Mouse (Mus musculus): ENCODE data around the gene March2. TPM values are rescaled to one million over a fixed set of nuclear protein-coding genes. Genes with fewer than 3 reads are reported as not detected.
"Not testable (repeated sequence)": the region's sequence is repeated elsewhere in the genome, so short reads cannot be mapped to it uniquely, and the experiment has no call there.

March2 gene
- polyA plus RNA-seq, 1 experiment from 2014 or later, result 83.2 TPM

DNA sequence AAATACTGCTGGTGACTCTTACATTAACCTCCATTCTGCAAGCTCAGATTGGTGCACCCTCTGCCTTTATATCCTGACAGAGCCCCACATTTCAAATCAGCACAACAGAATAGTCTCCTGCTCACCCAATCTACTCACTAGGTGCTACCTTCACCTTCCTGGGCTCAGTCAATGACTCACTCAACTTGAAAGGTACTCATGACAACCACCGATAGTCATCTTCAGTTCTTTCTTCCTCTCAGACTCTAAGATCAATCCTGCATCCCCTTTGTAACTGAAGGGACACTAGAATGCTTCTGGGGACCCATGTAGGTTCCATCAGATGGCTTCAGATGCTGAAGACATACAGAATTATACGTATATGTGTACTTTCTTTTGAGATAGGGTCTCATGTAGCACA, 33.8 kb upstream of the March2 start:
- Histone ChIP-seq H3K9ac (ENCODE audit: low read depth, low read length) (no peak overlapping the region), H3K4me3 (ENCODE audit: low read depth, low read length) (no peak overlapping the region), H3K9me3 (replicated peaks; ENCODE audit: control insufficient read depth, low read length) (no peaks in the 10 kb centered on the region), H3K4me2 (no peak overlapping the region), H3K4me1 (ENCODE audit: control insufficient read depth, insufficient read depth, low read length) (peaks cover 13% of the 10 kb centered on the region), H3K27me3 (ENCODE audit: control insufficient read depth, insufficient read depth, low read length) (no peaks in the 10 kb centered on the region), H3K27ac (ENCODE audit: low read depth, low read length) (no peak overlapping the region), H3K36me3 (ENCODE audit: control insufficient read depth, insufficient read depth, low read length) (peaks cover 17% of the 10 kb centered on the region)
- ATAC-seq (replicated peaks; ENCODE audit: insufficient number of reproducible peaks, low FRiP score, low TSS enrichment), result no peak
- WGBS (ENCODE audit: insufficient replicate concordance), result 93% methylated on average over 2 of the region's 2 CpGs

DNA sequence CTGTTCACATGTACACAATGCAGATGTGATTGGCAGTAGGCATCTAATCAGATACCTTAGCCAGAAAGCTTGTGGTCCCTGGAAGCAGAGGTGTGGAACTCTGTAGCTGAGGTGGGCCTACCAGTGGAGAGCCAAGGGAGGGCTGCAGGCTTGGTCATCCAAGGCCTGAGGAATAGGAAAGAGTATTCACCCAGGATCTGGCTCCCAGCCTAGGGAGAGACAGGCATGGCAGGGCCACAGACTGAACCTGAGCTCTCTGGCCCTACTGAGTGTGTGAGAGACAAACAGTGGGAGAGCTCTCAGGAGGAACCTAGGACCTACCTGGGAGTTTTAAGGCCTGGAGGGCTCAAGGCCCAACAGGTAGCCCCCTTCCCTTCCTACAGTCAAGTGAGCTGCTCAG, 32.7 kb upstream of the March2 start:
- peaks cover 17% of the 10 kb centered on the region for H3K36me3 ChIP-seq (ENCODE audit: control insufficient read depth, insufficient read depth, low read length)
- no peak for ATAC-seq (replicated peaks; ENCODE audit: insufficient number of reproducible peaks, low FRiP score, low TSS enrichment)
- no peak overlapping the region for H3K4me3 ChIP-seq (ENCODE audit: low read depth, low read length)
- no peak overlapping the region for H3K4me2 ChIP-seq
- no peak overlapping the region for H3K27ac ChIP-seq (ENCODE audit: low read depth, low read length)
- no peaks in the 10 kb centered on the region for H3K27me3 ChIP-seq (ENCODE audit: control insufficient read depth, insufficient read depth, low read length)
- peaks cover 3% of the 10 kb centered on the region; the same call in 1 of the 2 replicates for H3K4me1 ChIP-seq (ENCODE audit: control insufficient read depth, insufficient read depth, low read length)
- H3K9ac ChIP-seq (ENCODE audit: low read depth, low read length), result no peak overlapping the region
- H3K9me3 ChIP-seq (replicated peaks; ENCODE audit: control insufficient read depth, low read length), result no peaks in the 10 kb centered on the region

DNA sequence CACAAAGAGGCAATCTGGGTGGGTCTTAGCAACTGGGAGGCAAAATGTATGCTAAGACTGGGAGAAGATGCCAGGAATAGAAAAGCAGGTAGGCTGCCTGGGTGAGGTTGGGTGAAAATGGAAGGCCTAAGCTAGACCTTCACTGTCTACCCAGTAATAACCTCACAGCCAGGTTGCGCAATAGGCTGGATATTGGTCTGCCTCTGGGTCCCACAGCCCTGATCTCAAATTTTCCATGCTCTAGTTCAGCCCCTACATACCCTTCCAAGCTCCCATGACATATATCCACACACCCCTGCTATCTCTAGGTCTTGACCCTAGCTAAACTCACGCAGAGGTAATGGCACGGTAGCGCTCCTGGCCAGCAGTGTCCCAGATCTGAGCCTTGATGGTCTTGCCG, 31.0 kb upstream of the March2 start:
- H3K27me3 ChIP-seq (ENCODE audit: control insufficient read depth, insufficient read depth, low read length), result no peaks in the 10 kb centered on the region
- H3K4me2 ChIP-seq, result no peak overlapping the region
- 96% methylated on average over 5 of the region's 5 CpGs for WGBS (ENCODE audit: insufficient replicate concordance)
- H3K9me3 ChIP-seq (replicated peaks; ENCODE audit: control insufficient read depth, low read length), result no peaks in the 10 kb centered on the region
- H3K27ac ChIP-seq (ENCODE audit: low read depth, low read length), result no peak overlapping the region
- ATAC-seq (replicated peaks; ENCODE audit: insufficient number of reproducible peaks, low FRiP score, low TSS enrichment), result no peak
- H3K4me1 ChIP-seq (ENCODE audit: control insufficient read depth, insufficient read depth, low read length), result peaks cover 4% of the 10 kb centered on the region
- H3K4me3 ChIP-seq (ENCODE audit: low read depth, low read length), result no peak overlapping the region
- peaks cover 21% of the 10 kb centered on the region for H3K36me3 ChIP-seq (ENCODE audit: control insufficient read depth, insufficient read depth, low read length)
- H3K9ac ChIP-seq (ENCODE audit: low read depth, low read length), result no peak overlapping the region

DNA sequence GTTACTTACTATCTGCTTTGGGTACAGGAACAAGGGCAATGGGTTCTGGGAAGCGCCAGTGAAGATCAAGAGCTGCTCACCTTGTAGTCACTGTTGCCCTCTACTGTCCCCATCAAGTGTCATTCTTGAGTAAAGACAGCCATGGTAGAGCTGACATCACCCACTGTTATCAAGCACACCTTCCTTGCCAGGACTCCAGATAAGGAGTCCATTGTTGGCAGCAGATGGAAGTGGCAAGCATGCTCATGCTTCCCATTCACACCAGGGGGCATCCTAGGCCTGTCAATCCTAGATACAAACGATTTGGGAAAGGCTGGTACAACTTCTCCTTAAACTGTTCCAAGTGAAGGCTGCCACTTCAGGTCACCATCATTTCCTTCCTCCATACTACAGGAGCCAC, 27.5 kb upstream of the March2 start:
- H3K36me3 ChIP-seq (ENCODE audit: control insufficient read depth, insufficient read depth, low read length), result peaks cover 21% of the 10 kb centered on the region
- WGBS (ENCODE audit: insufficient replicate concordance), result 60% methylated on average over 2 of the region's 2 CpGs
- H3K9me3 ChIP-seq (replicated peaks; ENCODE audit: control insufficient read depth, low read length), result 0 out of 2 replicates have a peak, but pooled peaks cover 3% of the 10 kb centered on the region
- H3K4me3 ChIP-seq (ENCODE audit: low read depth, low read length), result no peak overlapping the region
- H3K4me2 ChIP-seq, result no peak overlapping the region
- no peak for ATAC-seq (replicated peaks; ENCODE audit: insufficient number of reproducible peaks, low FRiP score, low TSS enrichment)
- no peak overlapping the region for H3K27ac ChIP-seq (ENCODE audit: low read depth, low read length)
- H3K27me3 ChIP-seq (ENCODE audit: control insufficient read depth, insufficient read depth, low read length), result no peaks in the 10 kb centered on the region
- H3K4me1 ChIP-seq (ENCODE audit: control insufficient read depth, insufficient read depth, low read length), result peaks cover 4% of the 10 kb centered on the region; the same call in 1 of the 2 replicates
- no peak overlapping the region for H3K9ac ChIP-seq (ENCODE audit: low read depth, low read length)

DNA sequence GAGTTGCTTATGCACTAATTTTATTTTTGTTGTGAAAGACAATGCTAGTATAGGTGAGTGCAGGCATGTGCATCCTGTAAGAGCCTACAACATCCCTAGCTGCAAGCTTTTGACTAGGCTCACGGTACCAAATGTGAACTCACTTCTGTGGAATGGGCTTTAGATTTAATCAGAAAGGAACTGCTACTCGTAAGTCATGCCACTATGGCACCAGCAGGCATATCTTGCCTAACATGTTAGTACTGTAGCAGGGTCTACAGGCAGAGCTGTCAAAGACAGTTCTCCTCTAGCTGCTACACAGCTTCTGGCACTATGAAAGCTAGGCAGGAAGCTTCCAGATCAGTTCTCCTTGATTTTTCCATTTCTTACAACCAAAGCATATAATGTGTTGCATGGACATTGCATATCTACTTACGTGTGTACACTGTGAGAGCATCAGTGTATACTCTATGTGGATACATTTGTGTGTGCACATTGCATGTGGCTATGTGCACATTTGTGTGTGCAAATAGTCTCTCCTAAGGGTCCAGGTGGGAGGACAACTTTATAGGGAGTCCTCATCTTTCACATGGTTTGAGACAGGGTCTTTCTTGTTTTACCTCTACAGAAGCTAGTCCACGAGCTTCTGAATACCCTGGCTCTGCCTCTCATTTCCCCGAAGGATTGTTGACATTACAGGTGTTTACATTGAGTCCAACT, 26.4 kb upstream of the March2 start:
- Histone ChIP-seq H3K4me2 (no peak overlapping the region), H3K36me3 (ENCODE audit: control insufficient read depth, insufficient read depth, low read length) (peaks cover 21% of the 10 kb centered on the region), H3K4me1 (ENCODE audit: control insufficient read depth, insufficient read depth, low read length) (peaks cover 4% of the 10 kb centered on the region; the same call in 1 of the 2 replicates), H3K9me3 (replicated peaks; ENCODE audit: control insufficient read depth, low read length) (0 out of 2 replicates have a peak, but pooled peaks cover 6% of the 10 kb centered on the region), H3K9ac (ENCODE audit: low read depth, low read length) (no peak overlapping the region), H3K27me3 (ENCODE audit: control insufficient read depth, insufficient read depth, low read length) (no peaks in the 10 kb centered on the region), H3K4me3 (ENCODE audit: low read depth, low read length) (no peak overlapping the region), H3K27ac (ENCODE audit: low read depth, low read length) (no peak overlapping the region)
- no peak for ATAC-seq (replicated peaks; ENCODE audit: insufficient number of reproducible peaks, low FRiP score, low TSS enrichment)
- WGBS (ENCODE audit: insufficient replicate concordance), result 84% methylated on average over 5 of the region's 5 CpGs

DNA sequence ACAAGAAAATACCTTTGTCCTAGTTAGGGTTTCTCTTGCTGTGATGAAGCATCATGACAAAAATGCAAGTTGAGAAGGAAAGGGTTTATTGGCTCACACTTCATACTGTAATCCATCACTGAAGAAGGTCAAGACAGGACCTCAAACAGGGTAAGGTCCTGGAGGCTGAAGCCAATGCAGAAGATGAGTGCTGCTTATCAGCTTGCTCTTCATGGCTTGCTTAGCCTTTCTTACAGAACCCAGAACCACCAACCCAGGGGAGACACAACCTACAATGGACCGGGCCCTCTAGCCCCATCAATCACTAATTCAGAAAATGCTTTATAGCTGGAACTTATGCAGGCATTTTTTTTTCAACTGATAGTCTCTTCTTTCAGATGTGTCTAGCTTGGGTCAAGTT, 23.9 kb upstream of the March2 start:
- no peaks in the 10 kb centered on the region for H3K27me3 ChIP-seq (ENCODE audit: control insufficient read depth, insufficient read depth, low read length)
- peaks cover 4% of the 10 kb centered on the region; the same call in 1 of the 2 replicates for H3K4me1 ChIP-seq (ENCODE audit: control insufficient read depth, insufficient read depth, low read length)
- ATAC-seq (replicated peaks; ENCODE audit: insufficient number of reproducible peaks, low FRiP score, low TSS enrichment), result no peak
- H3K4me2 ChIP-seq, result no peak overlapping the region
- H3K27ac ChIP-seq (ENCODE audit: low read depth, low read length), result no peak overlapping the region
- whole genome bisulfite sequencing (ENCODE audit: insufficient replicate concordance), result 95% methylated on average over 1 of the region's 1 CpGs
- 0 out of 2 replicates have a peak, but pooled peaks cover 6% of the 10 kb centered on the region for H3K9me3 ChIP-seq (replicated peaks; ENCODE audit: control insufficient read depth, low read length)
- H3K36me3 ChIP-seq (ENCODE audit: control insufficient read depth, insufficient read depth, low read length), result 0 out of 2 replicates have a peak, but pooled peaks cover 5% of the 10 kb centered on the region
- no peak overlapping the region for H3K9ac ChIP-seq (ENCODE audit: low read depth, low read length)
- no peak overlapping the region for H3K4me3 ChIP-seq (ENCODE audit: low read depth, low read length)

DNA sequence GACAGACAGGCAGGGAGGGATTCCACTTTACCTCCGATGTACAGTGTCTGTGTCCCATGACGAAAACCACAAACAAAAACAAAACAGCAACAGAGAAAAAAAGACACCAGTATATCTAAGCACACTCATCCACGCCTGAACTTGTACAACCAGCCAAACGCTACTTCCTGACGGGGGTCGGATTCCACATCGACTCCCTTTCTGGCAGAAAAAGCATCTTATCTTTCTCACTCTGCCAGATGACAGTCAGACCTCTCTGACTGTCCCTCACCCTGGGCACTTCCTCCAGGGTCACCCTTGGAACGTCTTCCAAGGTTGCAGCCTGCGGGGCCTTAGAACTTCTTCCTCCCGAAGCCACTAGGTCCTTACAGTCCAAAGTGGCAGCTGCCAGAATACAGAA, 15.1 kb upstream of the March2 start:
- not testable (repeated sequence) for H3K4me1 ChIP-seq (ENCODE audit: control insufficient read depth, insufficient read depth, low read length); H3K4me2 ChIP-seq; H3K9me3 ChIP-seq (replicated peaks; ENCODE audit: control insufficient read depth, low read length); H3K27me3 ChIP-seq (ENCODE audit: control insufficient read depth, insufficient read depth, low read length); H3K9ac ChIP-seq (ENCODE audit: low read depth, low read length); H3K4me3 ChIP-seq (ENCODE audit: low read depth, low read length); ATAC-seq (replicated peaks; ENCODE audit: insufficient number of reproducible peaks, low FRiP score, low TSS enrichment); H3K27ac ChIP-seq (ENCODE audit: low read depth, low read length); H3K36me3 ChIP-seq (ENCODE audit: control insufficient read depth, insufficient read depth, low read length)
- 52% methylated on average over 10 of the region's 10 CpGs for WGBS (ENCODE audit: insufficient replicate concordance)

DNA sequence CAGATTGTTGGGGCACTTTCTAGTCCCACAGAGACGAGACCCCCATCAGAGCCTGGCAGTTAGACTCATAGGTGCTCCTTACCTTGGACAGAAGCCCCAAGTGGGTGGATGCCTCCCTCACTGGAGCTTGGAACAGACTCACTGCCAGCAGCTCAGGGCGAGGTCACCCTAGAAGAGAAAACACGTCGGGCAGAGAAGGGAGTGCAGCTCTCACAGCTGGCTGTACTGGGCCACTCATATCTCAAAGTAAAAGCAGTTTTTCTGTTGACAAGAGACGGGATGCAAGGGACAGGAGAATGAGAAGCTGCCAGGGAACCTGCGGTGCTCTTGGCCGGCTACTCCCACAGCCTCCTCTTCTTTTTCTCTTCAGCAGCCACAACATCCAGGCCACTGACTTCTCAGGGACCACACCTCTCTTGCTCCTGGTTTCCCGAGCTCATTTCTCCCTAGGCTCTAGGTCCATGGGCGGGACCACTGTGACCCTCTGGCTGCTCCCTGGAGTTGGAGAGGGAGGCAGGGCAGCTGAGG, 14.2 kb upstream of the March2 start:
- not testable (repeated sequence) for H3K27me3 ChIP-seq (ENCODE audit: control insufficient read depth, insufficient read depth, low read length); H3K9ac ChIP-seq (ENCODE audit: low read depth, low read length); H3K36me3 ChIP-seq (ENCODE audit: control insufficient read depth, insufficient read depth, low read length); H3K4me2 ChIP-seq; H3K27ac ChIP-seq (ENCODE audit: low read depth, low read length); H3K4me1 ChIP-seq (ENCODE audit: control insufficient read depth, insufficient read depth, low read length); ATAC-seq (replicated peaks; ENCODE audit: insufficient number of reproducible peaks, low FRiP score, low TSS enrichment); H3K4me3 ChIP-seq (ENCODE audit: low read depth, low read length); H3K9me3 ChIP-seq (replicated peaks; ENCODE audit: control insufficient read depth, low read length)
- WGBS (ENCODE audit: insufficient replicate concordance), result 64% methylated on average over 9 of the region's 9 CpGs

DNA sequence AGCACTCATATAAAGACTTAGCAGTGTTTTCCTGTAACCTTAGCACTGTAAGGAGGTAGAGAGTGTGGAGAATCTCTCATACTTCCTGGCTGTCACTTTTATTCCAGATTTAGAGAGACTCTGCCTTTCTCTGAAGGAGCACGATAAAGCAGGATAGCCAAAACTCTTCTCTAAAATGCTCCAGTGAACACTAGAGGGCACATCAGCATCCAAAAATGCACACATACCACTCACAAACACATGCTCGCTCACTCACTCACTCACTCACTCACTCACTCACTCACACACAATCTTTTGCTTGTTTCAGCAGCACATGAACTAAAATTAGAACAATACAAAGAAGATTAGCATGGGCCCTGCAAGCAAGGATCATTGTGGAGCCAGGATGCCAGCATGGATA, 10.7 kb upstream of the March2 start:
- Histone ChIP-seq H3K4me3 (ENCODE audit: low read depth, low read length) (no peak overlapping the region), H3K9me3 (replicated peaks; ENCODE audit: control insufficient read depth, low read length) (no peaks in the 10 kb centered on the region), H3K36me3 (ENCODE audit: control insufficient read depth, insufficient read depth, low read length) (no peaks in the 10 kb centered on the region), H3K4me2 (no peak overlapping the region), H3K9ac (ENCODE audit: low read depth, low read length) (no peak overlapping the region), H3K4me1 (ENCODE audit: control insufficient read depth, insufficient read depth, low read length) (no peaks in the 10 kb centered on the region), H3K27me3 (ENCODE audit: control insufficient read depth, insufficient read depth, low read length) (no peaks in the 10 kb centered on the region), H3K27ac (ENCODE audit: low read depth, low read length) (no peak overlapping the region)
- 62% methylated on average over 2 of the region's 2 CpGs for WGBS (ENCODE audit: insufficient replicate concordance)
- ATAC-seq (replicated peaks; ENCODE audit: insufficient number of reproducible peaks, low FRiP score, low TSS enrichment), result no peak

Measured in heart, embryonic 11.5 days (tissue).